Mouse (Mus musculus): Measurements from ENCODE around the gene Agps. TPM values are rescaled to one million over a fixed set of nuclear protein-coding genes. Genes with fewer than 3 reads are reported as not detected.
"Not testable (repeated sequence)": the region's sequence is repeated elsewhere in the genome, so short reads cannot be mapped to it uniquely, and the experiment has no call there.

Agps gene
- polyA plus RNA-seq, 1 experiment from 2014 or later = 30.0 TPM

- Histone ChIP-seq H3K4me2 (ENCODE audit: low read length) (no peak overlapping the region), H3K27me3 (ENCODE audit: control insufficient read depth, insufficient read depth, low read length) (no peaks in the 10 kb centered on the region), H3K36me3 (ENCODE audit: control insufficient read depth, insufficient read depth, low read length) (no peaks in the 10 kb centered on the region), H3K4me1 (ENCODE audit: control insufficient read depth in 2 of 2, insufficient read depth in 2 of 2, low read length in 2 of 2) (peaks cover 2 to 4% of the 10 kb centered on the region in 2 experiments; a peak in 1 of 4 replicates), H3K27ac (replicated peaks in 1 of 2; ENCODE audit: control insufficient read depth in 1 of 2, insufficient read depth in 1 of 2, low read depth in 2 of 2, low read length in 2 of 2) (no peak overlapping the region), H3K9ac (ENCODE audit: low read length) (no peak overlapping the region), H3K9me3 (ENCODE audit: control insufficient read depth, low read length) (no peaks in the 10 kb centered on the region), H3K4me3 (ENCODE audit: control insufficient read depth in 1 of 2, insufficient read depth in 1 of 2, low read depth in 1 of 2, low read length in 2 of 2) (no peak overlapping the region)
- WGBS = 36% methylated on average over 9 of the region's 9 CpGs
- no peak for ATAC-seq (ENCODE audit: insufficient number of reproducible peaks, insufficient read depth, low FRiP score, low read depth)
These were observed 142.2 kb downstream of the Agps start for GRCm38 (mm10) chr2:75974131-75974530.

DNA sequence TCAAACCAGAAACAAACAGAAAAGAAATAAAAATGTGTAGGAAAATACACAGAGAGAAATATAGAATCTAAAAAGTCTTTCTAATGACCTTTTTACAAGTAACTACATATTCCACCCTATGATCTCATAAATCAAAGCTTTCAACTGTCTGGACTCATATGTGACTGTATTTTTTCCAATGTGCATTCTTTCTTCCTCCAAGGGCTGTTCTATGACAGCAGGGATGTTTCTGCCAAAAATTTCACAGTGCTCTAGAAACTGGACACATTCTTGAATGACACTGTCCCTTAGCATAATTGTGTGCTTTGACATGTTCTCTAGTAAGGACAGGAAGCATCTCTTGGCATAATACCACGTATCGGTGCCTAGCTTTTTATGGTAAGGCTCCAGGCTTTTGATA is 144.1 kb downstream of the Agps start:
- H3K4me2 ChIP-seq (ENCODE audit: low read length); H3K9me3 ChIP-seq (ENCODE audit: control insufficient read depth, low read length); H3K27me3 ChIP-seq (ENCODE audit: control insufficient read depth, insufficient read depth, low read length); ATAC-seq (ENCODE audit: insufficient number of reproducible peaks, insufficient read depth, low FRiP score, low read depth); H3K4me1 ChIP-seq (ENCODE audit: control insufficient read depth in 2 of 2, insufficient read depth in 2 of 2, low read length in 2 of 2); H3K9ac ChIP-seq (ENCODE audit: low read length); H3K27ac ChIP-seq (replicated peaks in 1 of 2; ENCODE audit: control insufficient read depth in 1 of 2, insufficient read depth in 1 of 2, low read depth in 2 of 2, low read length in 2 of 2); H3K36me3 ChIP-seq (ENCODE audit: control insufficient read depth, insufficient read depth, low read length); H3K4me3 ChIP-seq (ENCODE audit: control insufficient read depth in 1 of 2, insufficient read depth in 1 of 2, low read depth in 1 of 2, low read length in 2 of 2): not testable (repeated sequence)
- WGBS = 63% methylated on average over 2 of the region's 2 CpGs

GRCm38 (mm10) chr2:75977752-75978368 is 145.9 kb downstream of the Agps start, which contains the start of gene Ttc30a2:
Gene Ttc30a2 (minus strand): TSS chr2:75978170.
- ATAC-seq (ENCODE audit: insufficient number of reproducible peaks, insufficient read depth, low FRiP score, low read depth) = not testable (repeated sequence)

More at GRCm38 (mm10) chr2:75977752-75978368, 145.9 kb downstream of the Agps start, which contains the start of gene Ttc30a2:
- H3K27ac ChIP-seq (replicated peaks in 1 of 2; ENCODE audit: control insufficient read depth in 1 of 2, insufficient read depth in 1 of 2, low read depth in 2 of 2, low read length in 2 of 2); H3K27me3 ChIP-seq (ENCODE audit: control insufficient read depth, insufficient read depth, low read length); H3K4me1 ChIP-seq (ENCODE audit: control insufficient read depth in 2 of 2, insufficient read depth in 2 of 2, low read length in 2 of 2); H3K36me3 ChIP-seq (ENCODE audit: control insufficient read depth, insufficient read depth, low read length); H3K9ac ChIP-seq (ENCODE audit: low read length); H3K9me3 ChIP-seq (ENCODE audit: control insufficient read depth, low read length): not testable (repeated sequence)
- peak within 1 kb of the TSS; percentile 48 for H3K4me2 ChIP-seq (ENCODE audit: low read length)
- peak within 1 kb of the TSS; percentile 13 to 14; a peak in 2 of 4 replicates for H3K4me3 ChIP-seq (ENCODE audit: control insufficient read depth in 1 of 2, insufficient read depth in 1 of 2, low read depth in 1 of 2, low read length in 2 of 2)
- WGBS = 16% methylated on average over 19 of the region's 24 CpGs

Other genes starting within 250 kb of the Agps start
- gene Hnrnpa3, start 172.9 kb upstream of the Agps start, polyA plus RNA-seq (2014; fragmentation: Nextera tagmentation; extraction: Ambion mirVana) = 121 and 134 TPM in 2 replicates
- 52.5 and 55.3 TPM in 2 replicates for gene Nfe2l2, start 127.5 kb upstream of the Agps start, polyA plus RNA-seq (2014; fragmentation: Nextera tagmentation; extraction: Ambion mirVana)
- 11.7 and 12.8 TPM in 2 replicates for gene Ttc30b, start 106.4 kb downstream of the Agps start, polyA plus RNA-seq (2014; fragmentation: Nextera tagmentation; extraction: Ambion mirVana)
- gene Ttc30a2, start 146.0 kb downstream of the Agps start, polyA plus RNA-seq (2014; fragmentation: Nextera tagmentation; extraction: Ambion mirVana) = 1.1 and 1.9 TPM in 2 replicates
- gene Ttc30a1, start 149.8 kb downstream of the Agps start, polyA plus RNA-seq (2014; fragmentation: Nextera tagmentation; extraction: Ambion mirVana) = 5.8 and 6.5 TPM in 2 replicates

Measured in heart, embryonic 14.5 days (tissue).